Mouse (Mus musculus): ENCODE results near the gene Psmd11. TPM values are rescaled to one million over a fixed set of nuclear protein-coding genes. Genes with fewer than 3 reads are reported as not detected.

Psmd11 gene
- polyA plus RNA-seq (2014; fragmentation: Illumina TruSeq; extraction: RNeasy Lipid Tissue Mini Kit (QIAGEN cat#74804); ENCODE audit: low read depth, low replicate concordance), result 140 TPM

GRCm38 (mm10) chr11:80428381-80429008 is at the start of gene Psmd11:
Psmd11 (plus strand) TSS chr11:80428615.

GRCm38 (mm10) chr11:80383019-80383625 is 45.3 kb upstream of the Psmd11 start, which contains the start of gene Zfp207:
Zfp207 (plus strand) TSS chr11:80383279.

GRCm38 (mm10) chr11:80476222-80477189 is 48.1 kb downstream of the Psmd11 start, which contains the start of gene Cdk5r1:
Cdk5r1 (plus strand) TSS chr11:80477023.

Other genes starting within 250 kb of the Psmd11 start
- gene Rnf135, start 244.8 kb upstream of the Psmd11 start, polyA plus RNA-seq (2014; fragmentation: Illumina TruSeq; extraction: RNeasy Lipid Tissue Mini Kit (QIAGEN cat#74804); ENCODE audit: low read depth, low replicate concordance), result 8.7 TPM
- gene Rhot1, start 219.6 kb upstream of the Psmd11 start, polyA plus RNA-seq (2014; fragmentation: Illumina TruSeq; extraction: RNeasy Lipid Tissue Mini Kit (QIAGEN cat#74804); ENCODE audit: low read depth, low replicate concordance), result 58.1 TPM
- gene Rhbdl3, start 127.7 kb upstream of the Psmd11 start, polyA plus RNA-seq (2014; fragmentation: Illumina TruSeq; extraction: RNeasy Lipid Tissue Mini Kit (QIAGEN cat#74804); ENCODE audit: low read depth, low replicate concordance), result not detected
- 14.5 TPM for gene 5730455P16Rik, start 50.6 kb upstream of the Psmd11 start, polyA plus RNA-seq (2014; fragmentation: Illumina TruSeq; extraction: RNeasy Lipid Tissue Mini Kit (QIAGEN cat#74804); ENCODE audit: low read depth, low replicate concordance)
- 132 TPM for gene Zfp207, start 45.3 kb upstream of the Psmd11 start, polyA plus RNA-seq (2014; fragmentation: Illumina TruSeq; extraction: RNeasy Lipid Tissue Mini Kit (QIAGEN cat#74804); ENCODE audit: low read depth, low replicate concordance)
- gene Cdk5r1, start 48.4 kb downstream of the Psmd11 start, polyA plus RNA-seq (2014; fragmentation: Illumina TruSeq; extraction: RNeasy Lipid Tissue Mini Kit (QIAGEN cat#74804); ENCODE audit: low read depth, low replicate concordance), result 0.29 TPM

Data from liver, adult 10 weeks (tissue).